ENCODE assay signal across 15 mouse cellular contexts in the genomic region with DNA sequence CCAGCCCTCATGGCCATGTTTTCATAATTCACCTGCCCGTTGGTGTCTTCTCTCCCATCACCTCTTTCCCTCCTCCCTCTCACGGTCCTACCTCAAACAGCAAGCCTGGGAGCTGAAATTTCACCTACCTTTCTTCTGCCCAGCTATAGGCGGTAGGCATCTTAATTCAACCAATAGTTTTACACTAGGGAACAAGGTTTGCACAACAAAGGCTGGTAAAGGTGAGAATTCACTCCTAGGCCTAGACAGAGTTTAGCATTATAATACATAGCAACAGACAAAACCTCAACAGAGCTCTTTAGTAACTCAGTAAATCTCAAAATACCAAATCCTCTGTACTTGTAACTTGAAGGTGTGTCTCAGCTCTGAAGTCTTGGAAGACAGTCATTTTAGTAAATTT.
"Had no signal": no experiment of that assay in that cellular context is flagged by ENCODE, and none has a peak within 500 bp of the region (broad histone marks: within the 10 kb centered on the region; RNA-seq: fewer than 3 reads in every experiment).

No protein-coding gene starts in this region.

- H3K4me2 ChIP-seq: lung, embryonic 15.5 days; midbrain, embryonic 12.5 days; midbrain, embryonic 15.5 days; neural tube, embryonic 12.5 days; stomach, embryonic 15.5 days had no signal

- H3K36me3 ChIP-seq: lung, embryonic 15.5 days; midbrain, embryonic 10.5 days; midbrain, embryonic 12.5 days; midbrain, embryonic 15.5 days; neural tube, embryonic 12.5 days; stomach, embryonic 15.5 days had no signal

- H3K4me3 ChIP-seq: lung, embryonic 15.5 days; midbrain, embryonic 10.5 days; midbrain, embryonic 12.5 days; midbrain, embryonic 15.5 days; neural tube, embryonic 12.5 days; stomach, embryonic 15.5 days had no signal

- H3K9ac ChIP-seq: liver, postnatal 0 days; lung, embryonic 15.5 days; midbrain, embryonic 12.5 days; midbrain, embryonic 15.5 days; neural tube, embryonic 12.5 days; stomach, embryonic 15.5 days had no signal

- DNase-seq: liver, postnatal 0 days; lung, adult 2 months; lung, postnatal 10 days; lung, postnatal 4 days; right cerebral cortex, postnatal 14 days; thymus, adult 2 months; thymus, postnatal 25 days; thymus, postnatal 4 days had no signal

- H3K4me1 ChIP-seq: lung, embryonic 15.5 days; midbrain, embryonic 12.5 days; midbrain, embryonic 15.5 days; neural tube, embryonic 12.5 days; stomach, embryonic 15.5 days had no signal

- H3K9me3 ChIP-seq: lung, embryonic 15.5 days; midbrain, embryonic 10.5 days; midbrain, embryonic 12.5 days; midbrain, embryonic 15.5 days; neural tube, embryonic 12.5 days; stomach, embryonic 15.5 days had no signal

- H3K27ac ChIP-seq: lung, embryonic 15.5 days; midbrain, embryonic 10.5 days; midbrain, embryonic 12.5 days; midbrain, embryonic 15.5 days; neural tube, embryonic 12.5 days; stomach, embryonic 15.5 days; stomach, postnatal 0 days had no signal

- ATAC-seq: liver, postnatal 0 days; midbrain, embryonic 15.5 days had no signal

- H3K27me3 ChIP-seq: lung, embryonic 15.5 days; midbrain, embryonic 12.5 days; midbrain, embryonic 15.5 days; neural tube, embryonic 12.5 days; stomach, embryonic 15.5 days had no signal
